Mouse (Mus musculus) left cerebral cortex, adult 11 months (tissue): ENCODE measurements at regions not wholly inside any gene's neighbourhood (a gene's known extent, or its start where the extent isn't known, plus 50 kb on each side); places are given as distances from the start of the nearest gene placed in this dataset.
"Not testable (repeated sequence)": the region's sequence is repeated elsewhere in the genome, so short reads cannot be mapped to it uniquely, and the experiment has no call there.

Source experiments
- DNase-seq: peaks from one replicate; pipeline ENCODE4 v3.0.0; 2022; ENCODE audit warnings: low spot score

DNA sequence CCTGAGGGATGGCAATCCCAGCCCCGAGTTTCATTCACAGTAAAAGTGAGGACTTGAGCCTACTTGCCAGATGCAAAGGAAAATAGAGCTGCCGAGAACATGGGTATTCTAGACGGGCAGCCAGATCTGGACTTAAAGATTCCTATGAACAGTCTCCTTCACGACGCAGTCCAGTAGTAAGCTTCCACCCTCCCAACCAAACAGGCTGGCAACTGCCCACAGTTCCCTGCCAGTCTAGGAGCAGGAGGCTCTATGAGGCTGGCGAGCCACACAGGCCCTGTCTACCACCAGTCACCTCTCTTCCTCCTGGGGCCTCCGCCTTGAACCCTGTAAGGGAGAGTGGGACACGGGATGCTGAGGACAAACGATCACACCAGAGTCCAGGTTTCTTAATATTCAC is 153.5 kb upstream of the Snrpn start:
- no peak for DNase-seq

DNA sequence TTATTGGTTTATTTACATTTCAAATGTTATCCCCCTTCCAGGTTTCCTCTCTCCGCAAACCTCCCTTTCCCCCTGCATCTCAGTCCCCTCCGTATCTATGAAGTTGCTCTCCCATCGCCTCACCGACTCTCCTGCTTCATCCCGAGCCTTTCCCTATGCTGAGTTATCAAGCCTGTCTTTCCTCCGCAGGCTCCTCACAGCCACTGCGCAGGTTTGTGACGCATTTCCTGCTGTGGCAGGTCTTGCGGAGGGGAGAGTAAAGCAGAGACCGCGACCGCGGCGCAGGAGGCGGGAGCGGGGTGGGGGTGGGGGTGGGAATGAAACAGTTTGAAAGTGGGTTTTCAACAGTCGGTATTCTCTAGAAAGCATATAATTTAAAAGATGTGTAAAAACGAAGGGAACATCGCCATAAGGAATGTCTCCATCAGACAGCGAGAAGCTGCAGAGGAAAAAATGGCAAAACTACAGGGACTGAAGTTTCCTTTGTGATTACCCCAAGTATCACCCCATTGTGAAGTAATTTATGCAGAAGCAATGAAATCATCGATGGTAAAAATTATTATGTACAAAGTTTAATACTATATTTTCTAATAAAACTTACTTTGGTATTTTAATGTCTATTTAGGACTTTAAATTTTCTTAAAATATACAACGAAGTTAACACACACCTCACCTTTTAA is 104.3 kb upstream of the Snrpn start:
- not testable (repeated sequence) for DNase-seq

GRCm38 (mm10) chr7:60243746-60244145 is 103.7 kb upstream of the Snrpn start:
- not testable (repeated sequence) for DNase-seq

- not testable (repeated sequence) for DNase-seq
Measured at GRCm38 (mm10) chr7:60238595-60239195, 98.7 kb upstream of the Snrpn start.

DNA sequence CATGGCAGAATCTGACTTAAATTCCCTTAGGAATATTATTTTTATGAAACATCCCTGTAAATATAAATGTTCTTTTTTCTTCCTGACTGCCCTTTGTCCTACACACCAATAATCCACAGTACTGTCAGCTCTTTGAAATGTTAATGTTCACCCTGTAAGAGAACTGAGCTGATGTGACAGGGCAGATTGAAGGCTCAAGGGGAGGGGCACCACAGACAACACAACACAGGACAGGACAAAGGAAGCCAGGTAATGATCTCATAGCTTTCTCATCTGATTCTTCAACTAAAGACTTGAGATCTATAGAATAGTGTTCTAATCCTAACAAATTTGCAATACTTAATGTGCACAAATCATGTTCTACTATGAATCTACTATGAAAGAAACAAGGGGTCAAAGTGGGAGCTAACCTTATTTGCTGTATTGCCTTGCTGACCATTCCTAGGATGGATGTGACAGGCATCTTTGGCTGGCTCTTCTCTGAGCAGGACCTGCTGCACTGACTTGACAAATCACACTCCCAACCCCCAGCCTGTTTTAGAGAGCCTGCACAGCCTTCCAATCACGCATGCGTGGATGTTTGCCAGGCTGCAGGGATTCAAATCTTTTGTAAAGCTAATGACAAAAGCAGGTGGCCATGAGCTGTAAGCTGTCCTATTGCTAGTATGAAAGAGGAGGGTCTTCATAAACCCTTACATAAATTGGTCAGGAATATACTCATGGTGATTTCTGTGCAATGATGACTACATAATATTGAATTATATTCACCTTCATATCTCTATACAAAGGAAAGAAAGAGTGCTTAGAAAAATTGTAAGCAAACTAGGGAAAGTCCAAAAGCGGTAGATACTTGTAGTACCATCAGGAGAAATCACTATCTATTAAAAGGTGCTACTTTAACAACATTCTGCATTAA is 76.6 kb upstream of the Snrpn start:
- peak; percentile 7 for DNase-seq
